Mouse (Mus musculus) splenic B cell, adult 2 months (primary cell): Measurements from ENCODE around the gene Serpina3m.
"Not testable (repeated sequence)": the region's sequence is repeated elsewhere in the genome, so short reads cannot be mapped to it uniquely, and the experiment has no call there.

Experiments
- DNase-seq: peaks from one replicate; pipeline ENCODE4 v3.0.0-alpha.2; 2011; ENCODE audit warnings: low read depth, low spot score
- H3K27me3 ChIP-seq: 2 replicates; pipeline ENCODE4 v1.6.1; 2012; ENCODE audit warnings: mild to moderate bottlenecking, low read length, moderate library complexity, mixed read lengths; ENCODE audit not compliant: control insufficient read depth, poor library complexity, insufficient read depth, severe bottlenecking
- H3K36me3 ChIP-seq: 2 replicates; pipeline ENCODE4 v1.6.1; 2012; ENCODE audit warnings: mild to moderate bottlenecking, low read length, moderate library complexity, mixed read lengths; ENCODE audit not compliant: control insufficient read depth, poor library complexity, insufficient read depth, severe bottlenecking

Serpina3m gene

DNA sequence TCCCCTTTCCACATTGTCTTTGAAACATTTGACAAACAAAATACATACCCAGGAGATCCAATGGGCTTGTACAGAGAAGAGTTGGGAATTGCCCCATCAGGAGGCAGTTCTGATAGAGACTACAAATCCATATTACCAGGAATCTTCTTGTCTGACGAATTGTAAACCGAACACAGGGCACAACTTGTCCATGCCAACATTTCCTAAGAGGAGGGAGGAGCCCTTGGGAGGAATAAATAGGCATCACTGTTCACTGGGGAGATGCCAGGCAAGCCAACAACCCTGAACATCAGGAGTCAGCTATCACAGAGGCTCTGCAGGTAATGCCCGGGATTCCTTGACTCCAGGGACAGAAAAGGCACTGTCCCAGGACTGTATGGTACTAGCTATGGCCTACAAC, at the start of gene Serpina3m, which contains the start of gene Serpina3k:
Gene Serpina3m, plus strand, starts transcription at position 261 of the 400 bp plus-strand sequence.
Gene Serpina3k, plus strand, starts transcription at position 261 of the 400 bp plus-strand sequence.
- DNase-seq, H3K27me3 ChIP-seq, H3K36me3 ChIP-seq: not testable (repeated sequence)

DNA sequence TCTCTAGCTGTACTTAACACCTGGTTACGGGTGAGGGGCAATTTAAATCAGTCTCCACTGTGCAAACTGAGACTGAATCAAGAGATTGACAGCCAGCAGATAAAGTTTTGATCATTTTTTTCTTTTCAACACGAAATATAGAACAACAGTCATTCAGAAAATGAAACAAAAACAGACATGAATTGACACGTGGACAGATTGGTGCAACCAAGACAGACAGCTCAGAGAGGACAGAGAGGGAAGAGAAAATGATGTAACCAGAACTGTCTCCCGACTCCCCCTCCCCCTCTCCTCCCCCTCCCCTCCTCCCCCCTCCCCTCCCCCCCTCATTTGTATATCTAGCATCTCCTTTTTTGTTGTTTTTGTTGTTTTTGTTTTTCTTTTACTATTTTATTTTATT, 48.4 kb upstream of the Serpina3m start:
- no peak for DNase-seq
- H3K27me3 ChIP-seq = no peaks in the 10 kb centered on the region
- no peaks in the 10 kb centered on the region for H3K36me3 ChIP-seq

DNA sequence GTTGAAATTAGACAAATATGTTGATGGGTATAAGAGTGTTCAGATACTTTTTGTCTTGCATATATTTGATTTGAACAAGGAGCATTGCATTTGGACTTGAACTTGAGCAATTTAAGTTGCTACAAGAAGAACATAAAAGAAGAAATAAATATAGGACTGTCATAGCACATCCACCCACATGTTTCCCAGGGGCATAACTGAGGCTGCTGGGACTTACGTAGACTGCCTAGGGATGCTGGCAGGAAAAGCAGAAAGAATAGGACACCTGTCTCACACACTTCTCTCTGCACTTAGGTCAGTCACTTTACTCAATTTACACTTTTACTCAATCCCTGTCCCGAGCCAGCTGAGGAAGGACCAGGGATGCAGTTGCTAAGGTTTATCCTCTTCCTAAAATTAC, 44.3 kb upstream of the Serpina3m start:
- DNase-seq = no peak
- Histone ChIP-seq H3K36me3 (no peaks in the 10 kb centered on the region), H3K27me3 (no peaks in the 10 kb centered on the region)

DNA sequence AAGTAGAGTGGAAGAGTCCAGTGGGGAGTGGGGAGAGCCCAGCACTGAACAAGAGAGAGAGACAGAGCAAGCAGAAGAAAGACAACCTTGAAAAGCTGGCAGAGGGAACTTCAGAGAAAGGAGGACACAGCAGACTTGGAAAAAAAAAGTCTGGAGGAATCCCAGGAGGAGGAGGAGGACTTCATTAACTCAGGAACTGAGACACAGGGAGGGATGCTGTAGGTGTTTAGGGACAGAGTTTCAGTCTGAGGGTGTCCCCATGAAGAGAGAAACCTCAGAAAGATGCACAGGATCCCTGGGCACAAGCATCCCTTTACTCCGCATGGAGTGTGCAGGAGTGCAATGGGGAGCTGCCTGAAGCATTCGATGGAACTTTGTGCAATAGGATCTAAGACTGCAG, 40.2 kb upstream of the Serpina3m start:
- DNase-seq = no peak
- no peaks in the 10 kb centered on the region for H3K36me3 ChIP-seq
- H3K27me3 ChIP-seq = no peaks in the 10 kb centered on the region

DNA sequence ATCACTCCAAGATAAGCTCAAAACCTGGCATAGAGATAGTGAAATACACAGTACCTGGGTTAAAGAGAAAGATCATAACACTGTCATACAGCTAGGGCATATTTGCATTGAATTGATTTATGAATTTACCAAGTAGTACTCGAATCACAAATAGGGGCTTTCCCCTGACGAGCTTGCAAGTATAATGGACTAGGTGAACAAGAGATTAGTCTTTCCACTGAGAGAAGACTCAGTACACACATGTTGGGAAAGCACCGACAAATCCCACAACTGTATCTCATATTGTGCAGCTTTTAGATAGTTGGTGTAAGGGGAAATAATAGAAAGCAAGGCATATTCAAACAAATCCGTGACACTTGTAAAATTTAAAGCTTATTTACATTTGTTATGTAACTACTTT, 32.3 kb upstream of the Serpina3m start:
- Histone ChIP-seq H3K36me3 (no peaks in the 10 kb centered on the region), H3K27me3 (no peaks in the 10 kb centered on the region)
- DNase-seq = no peak

DNA sequence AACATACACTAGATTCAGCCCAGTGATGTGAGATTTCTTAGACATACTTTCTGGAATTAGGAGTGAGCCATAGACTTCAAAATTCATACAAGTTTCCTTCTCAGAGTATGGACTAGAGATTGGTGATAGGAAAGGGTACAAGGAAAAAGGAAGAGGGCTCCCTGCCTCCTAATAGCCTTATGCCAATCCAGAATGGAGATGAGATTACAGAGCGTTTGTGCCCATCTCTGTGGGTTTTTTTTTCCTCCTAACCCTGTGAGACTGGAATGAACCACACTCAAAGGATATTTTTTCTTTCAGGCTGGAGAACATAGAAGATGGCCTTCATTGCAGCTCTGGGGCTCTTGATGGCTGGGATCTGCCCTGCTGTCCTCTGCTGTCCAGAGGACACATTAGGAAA, 24.0 kb upstream of the Serpina3m start, which contains the start of gene Serpina3j:
Gene Serpina3j, plus strand, starts transcription at position 301 of the 400 bp plus-strand sequence.
- no peaks in the 10 kb centered on the region for H3K36me3 ChIP-seq
- DNase-seq = no peak
- no peaks in the 10 kb centered on the region for H3K27me3 ChIP-seq

DNA sequence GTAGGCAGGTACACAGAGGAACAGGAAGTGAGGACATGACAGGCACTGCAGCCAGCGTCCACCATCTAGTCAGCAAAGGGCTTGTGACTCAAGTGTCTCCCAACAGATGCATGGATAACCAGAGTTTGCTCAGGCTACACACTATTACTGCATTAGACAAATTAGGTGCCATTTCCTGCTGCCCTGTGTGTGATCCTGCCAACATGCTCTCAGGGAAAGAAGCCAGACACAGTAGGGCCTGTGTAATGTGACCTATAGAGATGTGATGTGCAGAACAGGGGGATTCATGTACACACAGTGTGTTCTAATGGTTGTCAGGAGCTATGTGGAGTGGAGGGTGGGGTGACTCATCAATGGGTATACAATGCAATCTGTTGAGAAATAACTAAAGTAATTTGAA, 15.8 kb upstream of the Serpina3m start:
- DNase-seq = no peak
- H3K36me3 ChIP-seq = no peaks in the 10 kb centered on the region
- H3K27me3 ChIP-seq = no peaks in the 10 kb centered on the region

DNA sequence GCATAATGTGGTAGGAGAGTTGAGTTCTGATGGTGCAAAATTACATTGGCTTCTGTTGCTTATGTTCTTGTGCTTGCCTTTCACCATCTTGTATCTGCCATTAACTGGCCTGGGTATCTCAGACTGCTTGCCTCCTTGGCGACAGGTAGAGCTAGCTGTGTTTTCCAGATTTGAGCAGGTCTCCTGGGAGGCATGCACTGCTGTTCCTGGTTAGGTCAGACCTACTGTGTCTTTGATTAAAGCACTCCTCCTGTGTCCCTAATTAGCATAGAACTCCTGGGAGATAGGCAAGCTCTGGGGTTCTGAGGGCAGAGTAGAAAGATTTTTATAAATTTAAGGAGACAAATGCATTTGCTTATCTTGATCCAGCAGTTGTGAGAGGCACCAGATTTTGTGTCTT, 6.6 kb upstream of the Serpina3m start:
- Histone ChIP-seq H3K36me3 (no peaks in the 10 kb centered on the region), H3K27me3 (no peaks in the 10 kb centered on the region)
- no peak for DNase-seq

DNA sequence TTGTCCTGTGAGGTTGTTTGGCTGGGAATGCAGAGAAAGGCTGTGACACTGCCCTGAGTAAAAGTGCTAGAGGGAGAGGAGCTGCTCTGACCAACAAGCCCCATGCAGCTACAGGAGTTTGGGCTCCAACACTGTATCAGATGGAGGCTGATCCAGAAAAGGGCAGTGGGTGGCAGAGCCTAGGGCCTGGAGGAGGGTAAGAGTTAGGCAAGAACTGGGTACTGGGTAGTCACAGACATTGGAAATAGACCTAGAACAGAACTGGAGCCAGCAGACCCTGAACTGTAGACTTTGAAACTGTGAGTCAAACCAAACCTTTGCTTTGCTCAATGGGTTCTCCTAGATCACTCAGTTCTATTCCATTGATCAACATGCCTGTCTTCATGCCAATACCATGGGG, 1.4 kb upstream of the Serpina3m start:
- not testable (repeated sequence) for DNase-seq, H3K27me3 ChIP-seq, H3K36me3 ChIP-seq

DNA sequence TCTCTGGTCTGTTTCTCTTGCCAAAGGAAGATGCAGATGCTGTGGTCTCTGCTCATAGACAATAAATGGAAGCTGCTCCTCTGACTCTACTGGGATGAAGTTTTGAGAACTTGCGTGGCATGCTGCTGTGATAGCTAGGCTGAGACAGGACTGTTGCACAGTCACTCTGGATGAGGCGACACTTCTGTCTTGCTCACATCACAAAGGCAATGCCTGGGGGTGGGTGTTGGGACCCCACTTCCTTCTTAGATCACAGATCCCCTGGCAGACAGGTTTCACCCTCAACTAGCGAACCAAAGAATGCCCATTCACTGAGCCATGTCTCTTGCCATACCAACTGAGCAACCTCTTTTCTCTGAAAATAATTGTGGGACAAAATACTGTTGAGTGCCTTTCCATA, 419 bp downstream of the Serpina3m start:
- Histone ChIP-seq H3K27me3 (no peaks in the 10 kb centered on the region), H3K36me3 (no peaks in the 10 kb centered on the region)
- no peak for DNase-seq

DNA sequence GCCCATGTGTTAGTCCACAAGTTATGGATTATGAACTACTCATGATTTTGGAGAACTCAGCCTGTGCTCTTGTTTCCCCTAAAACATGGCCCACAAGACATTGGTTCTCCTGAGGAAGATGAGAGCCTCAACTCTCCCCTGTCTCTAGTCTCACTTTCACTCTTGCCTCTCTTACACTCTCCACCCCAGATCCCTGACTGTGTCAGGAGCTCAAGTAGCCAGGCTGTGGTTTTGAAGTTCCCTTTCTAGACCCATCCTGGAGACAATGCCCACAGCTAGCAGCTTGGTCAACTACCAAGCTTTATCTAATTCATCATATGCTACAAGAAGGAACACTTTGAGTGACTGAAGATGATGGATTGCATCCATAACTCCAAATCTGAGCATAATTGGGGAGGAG, 4.2 kb downstream of the Serpina3m start:
- DNase-seq, H3K36me3 ChIP-seq, H3K27me3 ChIP-seq: not testable (repeated sequence)

DNA sequence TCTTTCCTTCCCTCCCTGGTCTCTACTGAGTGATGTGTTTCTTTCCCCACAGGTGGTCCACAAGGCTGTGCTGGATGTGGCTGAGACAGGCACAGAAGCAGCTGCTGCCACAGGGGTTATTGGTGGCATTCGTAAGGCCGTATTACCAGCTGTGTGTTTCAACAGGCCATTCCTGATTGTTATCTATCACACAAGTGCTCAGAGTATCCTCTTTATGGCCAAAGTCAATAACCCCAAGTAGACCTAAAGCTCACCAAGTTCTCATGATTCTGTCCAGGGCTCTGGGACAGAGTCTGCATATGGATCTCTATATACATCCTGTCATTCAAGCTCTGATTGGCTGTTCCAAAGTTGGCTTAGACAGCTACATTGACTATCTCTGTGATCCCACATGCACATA, 6.9 kb downstream of the Serpina3m start:
- no peak for DNase-seq
- Histone ChIP-seq H3K36me3 (no peaks in the 10 kb centered on the region), H3K27me3 (no peaks in the 10 kb centered on the region)

DNA sequence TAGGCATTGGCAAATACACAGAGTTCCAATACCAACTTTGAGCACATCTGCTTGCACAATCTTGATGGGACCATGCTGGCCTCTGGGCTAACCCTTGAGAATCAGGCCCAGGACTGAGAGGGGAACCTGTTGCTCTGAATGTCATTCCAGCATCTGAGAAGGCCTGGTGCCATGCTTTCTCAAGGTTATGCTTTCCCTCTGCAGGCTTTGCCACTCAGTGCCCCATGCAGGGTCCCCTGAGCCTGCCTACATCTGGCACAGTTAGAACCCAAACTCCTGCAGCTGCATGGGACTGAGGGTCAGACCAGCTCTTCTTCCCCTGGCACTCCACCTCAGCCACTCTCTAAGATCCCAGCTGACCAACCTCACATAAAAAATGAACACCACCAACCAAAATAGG, 7.4 kb downstream of the Serpina3m start:
- DNase-seq = no peak
- no peaks in the 10 kb centered on the region for H3K36me3 ChIP-seq

DNA sequence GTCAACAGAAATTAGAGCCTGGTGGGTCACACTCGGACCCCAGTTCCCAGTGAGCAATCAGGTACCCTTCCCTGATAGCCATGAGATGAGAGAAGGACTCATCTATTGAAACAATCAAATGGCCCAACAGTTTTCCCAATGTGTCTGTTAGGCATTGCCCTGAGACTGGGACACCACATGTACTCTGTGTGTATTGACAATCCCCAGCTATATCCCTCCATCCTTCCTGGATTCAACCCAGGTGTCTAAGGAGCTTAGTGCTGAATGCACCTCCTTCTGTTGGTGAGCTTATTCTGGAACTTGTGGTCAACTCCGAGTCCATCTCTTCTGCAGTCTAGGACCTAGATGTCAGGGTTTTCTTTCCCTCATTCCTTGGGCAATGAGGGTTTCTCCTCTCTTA, 8.8 kb downstream of the Serpina3m start:
- no peaks in the 10 kb centered on the region for H3K27me3 ChIP-seq
- H3K36me3 ChIP-seq = no peaks in the 10 kb centered on the region
- DNase-seq = no peak

More for the DNA sequence above, 7.4 kb downstream of the Serpina3m start:
- H3K27me3 ChIP-seq = no peaks in the 10 kb centered on the region

DNA sequence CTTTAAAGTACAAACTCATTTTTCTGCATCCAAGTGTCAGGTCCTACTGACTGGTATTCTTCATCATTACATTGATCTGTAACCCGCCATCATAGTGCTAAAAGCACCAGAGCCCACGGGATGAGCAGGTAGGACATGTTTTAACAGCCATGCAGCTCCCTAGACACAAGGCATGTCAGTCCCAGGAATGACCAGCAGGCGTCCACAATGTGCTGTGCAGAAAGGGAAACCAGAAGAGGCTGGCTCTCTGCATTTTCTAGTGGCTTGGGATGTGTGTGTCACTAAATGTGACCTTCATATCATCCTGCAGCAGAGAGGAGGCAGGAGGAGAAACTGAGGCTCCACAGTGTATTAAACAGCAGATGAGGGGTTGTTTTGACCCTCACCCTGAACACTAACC, 13.5 kb downstream of the Serpina3m start:
- H3K27me3 ChIP-seq, H3K36me3 ChIP-seq, DNase-seq: not testable (repeated sequence)

DNA sequence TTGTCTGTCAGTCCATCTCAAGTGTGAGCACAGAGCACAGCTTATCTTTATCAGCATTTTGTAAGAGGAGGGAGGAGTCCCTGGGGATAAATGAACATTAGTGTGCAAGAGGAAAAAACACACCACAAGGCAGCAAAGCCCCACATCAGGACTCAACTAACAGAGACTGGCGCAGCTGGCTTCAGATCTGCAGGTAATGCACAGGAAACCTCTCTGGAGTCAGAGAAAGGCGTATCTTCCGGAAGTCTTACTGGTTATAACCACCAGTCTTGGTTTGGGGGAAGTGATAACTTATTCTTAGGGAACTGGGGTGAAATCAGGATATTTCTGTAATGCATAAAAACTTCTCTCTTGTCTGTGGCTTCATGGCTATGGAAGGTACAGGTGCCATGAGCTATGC, 17.7 kb downstream of the Serpina3m start:
- DNase-seq = no peak

More for the DNA sequence above, 17.7 kb downstream of the Serpina3m start:
- no peaks in the 10 kb centered on the region for H3K27me3 ChIP-seq
- H3K36me3 ChIP-seq = no peaks in the 10 kb centered on the region
